Mouse (Mus musculus): Measurements from ENCODE around the gene Acsbg1. TPM values are rescaled to one million over a fixed set of nuclear protein-coding genes. Genes with fewer than 3 reads are reported as not detected.
"Not testable (repeated sequence)": the region's sequence is repeated elsewhere in the genome, so short reads cannot be mapped to it uniquely, and the experiment has no call there.

Acsbg1 gene
- total RNA-seq, 2 experiments from 2014 or later, result 88.4 to 93.5 TPM

DNA sequence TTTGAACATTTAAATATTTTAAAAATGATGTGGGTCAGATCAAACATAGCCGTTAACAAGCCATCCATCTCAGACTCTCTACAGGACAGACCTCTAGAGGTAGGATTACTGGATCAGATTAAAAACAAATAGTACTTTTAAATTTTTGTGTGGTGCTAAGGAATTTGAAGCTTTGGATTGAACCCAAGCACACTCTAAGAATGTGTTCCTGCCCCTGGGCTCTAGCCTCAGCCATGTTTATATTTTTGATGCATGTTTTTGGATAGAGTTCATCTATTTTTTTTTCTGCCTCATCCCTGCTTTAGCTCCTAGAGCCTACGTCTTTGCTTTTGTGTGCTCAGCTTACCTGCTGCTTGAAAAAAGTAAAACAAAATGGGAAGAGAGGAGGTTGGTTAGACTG is 28.3 kb downstream of the Acsbg1 start:
- intact Hi-C loops (cut with DNase I), result no loop called here
- no peak for DNase-seq (ENCODE audit: extremely low spot score in 1 of 2, low spot score in 2 of 2)

GRCm38 (mm10) chr9:54630905-54631304 is 30.8 kb downstream of the Acsbg1 start:
- intact Hi-C loops (cut with DNase I), result no loop called here
- no peak for DNase-seq (ENCODE audit: extremely low spot score in 1 of 2, low spot score in 2 of 2)

GRCm38 (mm10) chr9:54629613-54630261 is 31.9 kb downstream of the Acsbg1 start:
- DNase-seq (ENCODE audit: extremely low spot score in 1 of 2, low spot score in 2 of 2), result no peak
- intact Hi-C loops (cut with DNase I), result no loop called here

DNA sequence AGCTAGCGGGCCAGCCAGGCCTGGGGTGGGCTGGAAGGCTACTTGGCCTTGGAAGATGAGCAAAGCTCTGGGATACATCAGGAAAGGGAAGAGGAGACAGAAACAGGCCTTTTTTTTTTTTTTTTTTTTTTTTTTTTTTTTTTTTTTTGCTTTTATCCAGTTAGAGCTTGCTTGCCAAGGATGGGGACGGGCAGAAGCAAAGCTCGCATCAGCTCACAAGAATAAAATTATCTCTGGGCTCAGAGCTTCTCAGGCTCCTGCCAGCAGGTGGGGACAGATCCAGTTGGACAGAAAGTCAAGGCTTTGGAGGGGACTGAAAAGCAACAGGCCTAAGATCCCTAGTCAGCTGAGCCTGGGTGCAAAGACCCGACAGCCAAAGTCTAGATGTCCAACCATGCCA is 32.9 kb downstream of the Acsbg1 start:
- DNase-seq (ENCODE audit: extremely low spot score in 1 of 2, low spot score in 2 of 2), result peak; percentile 34 to 37
- intact Hi-C loops (cut with DNase I), result no loop called here

DNA sequence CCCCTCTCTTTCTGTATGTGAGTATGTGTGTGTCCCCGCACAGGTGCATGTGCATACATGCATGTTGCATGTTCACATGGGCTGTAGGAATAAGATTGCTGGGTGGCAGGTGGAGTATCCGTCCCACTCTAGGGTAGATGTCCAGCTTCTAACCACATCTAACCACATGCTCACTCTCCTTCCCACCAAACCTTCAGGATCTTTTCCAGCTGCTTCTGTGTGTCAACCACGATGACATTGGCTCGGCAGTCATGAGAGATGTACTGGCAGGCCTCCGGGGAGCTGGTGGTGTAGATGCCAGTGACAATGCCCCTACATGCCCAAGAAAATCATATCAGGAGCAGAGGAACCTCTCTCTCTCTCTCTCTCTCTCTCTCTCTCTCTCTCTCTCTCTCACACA is 34.4 kb downstream of the Acsbg1 start:
- DNase-seq (ENCODE audit: extremely low spot score in 1 of 2, low spot score in 2 of 2), result no peak
- intact Hi-C loops (cut with DNase I), result no loop called here

DNA sequence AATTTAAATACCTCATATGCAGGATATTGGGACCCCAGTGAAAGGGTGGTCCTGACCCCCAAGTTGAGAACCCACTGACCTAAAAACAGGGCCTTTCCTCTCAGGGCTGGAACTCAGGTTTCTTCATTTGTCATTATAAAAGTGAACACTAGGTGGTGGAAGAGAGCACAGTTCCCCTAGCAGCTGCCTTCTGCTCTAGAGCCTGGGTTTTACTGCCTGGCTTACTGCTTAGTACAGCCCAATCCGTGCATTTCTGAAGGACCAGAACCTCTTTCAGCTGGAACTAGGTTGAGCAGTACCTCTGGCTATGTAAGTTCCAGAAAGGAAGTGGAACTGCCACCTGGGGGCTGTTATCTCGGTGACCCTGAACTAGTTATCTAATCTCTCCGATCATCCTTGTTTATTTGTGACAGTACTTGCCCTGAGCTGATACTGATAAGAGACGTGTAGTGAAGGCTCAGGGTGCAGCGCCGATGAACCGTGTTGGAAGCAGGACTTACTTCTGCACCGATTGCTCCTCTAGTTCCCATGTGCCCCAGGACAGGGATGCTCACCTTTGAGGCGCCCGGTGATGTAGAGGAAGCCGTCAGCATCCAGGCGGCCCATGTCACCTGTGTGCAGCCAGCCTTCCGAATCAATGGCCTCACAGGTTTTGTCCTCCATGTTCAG is 47.4 kb downstream of the Acsbg1 start:
- peak in 1 of 2 experiments; percentile 55 for DNase-seq (ENCODE audit: extremely low spot score in 1 of 2, low spot score in 2 of 2)

DNA sequence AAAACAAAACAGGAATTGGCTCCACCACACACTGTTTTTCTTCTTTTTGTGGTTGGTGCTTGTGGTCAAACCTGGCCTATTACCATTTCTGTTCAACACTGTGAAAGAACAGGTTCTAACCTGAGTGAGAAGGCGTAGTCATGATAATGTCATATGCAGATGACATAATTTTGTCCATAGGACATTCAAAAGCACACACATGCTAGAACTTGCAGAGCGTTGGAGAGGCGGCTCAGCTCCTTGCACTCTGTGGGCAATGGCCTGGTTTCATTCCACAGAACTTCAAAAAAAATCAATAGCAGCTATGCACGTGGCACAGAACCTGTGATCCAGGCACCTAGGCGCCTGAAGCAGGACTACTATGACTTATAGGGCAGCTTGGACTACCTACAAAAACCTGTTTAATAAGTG is 48.9 kb downstream of the Acsbg1 start:
- intact Hi-C loops (cut with DNase I), result no loop called here
- DNase-seq (ENCODE audit: extremely low spot score in 1 of 2, low spot score in 2 of 2), result no peak

More for the DNA sequence above, 47.4 kb downstream of the Acsbg1 start:
- intact Hi-C loops (cut with DNase I), result no loop called here

- intact Hi-C loops (cut with DNase I), result no loop called here
- DNase-seq (ENCODE audit: extremely low spot score in 1 of 2, low spot score in 2 of 2), result peak; percentile 27 to 75
Observed at GRCm38 (mm10) chr9:54604886-54605285, 56.8 kb downstream of the Acsbg1 start.

DNA sequence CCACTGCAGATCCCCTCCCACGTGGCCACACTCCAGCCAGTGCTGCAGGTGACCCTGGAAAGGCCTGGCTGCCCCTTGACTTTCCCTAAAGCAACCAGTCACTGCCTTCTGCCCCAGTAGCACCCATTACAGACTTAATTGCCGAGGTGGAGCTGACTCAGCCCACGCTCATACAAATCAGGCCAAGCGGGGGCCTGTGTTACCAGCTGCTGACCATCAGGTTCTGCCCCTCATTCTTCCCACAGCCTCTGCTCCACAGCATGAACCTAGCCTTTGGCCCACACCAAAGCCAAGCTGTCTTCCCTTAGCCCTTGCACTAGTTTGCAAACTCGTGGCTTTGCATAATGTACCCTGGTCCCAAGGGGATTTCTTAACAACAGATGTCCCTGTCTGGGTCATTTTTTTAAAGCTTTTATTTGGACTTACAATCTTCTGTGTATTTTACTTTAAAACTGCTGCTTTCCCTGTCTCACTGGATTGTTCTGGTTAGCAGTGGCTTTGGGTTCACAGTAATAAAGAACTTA is 57.5 kb downstream of the Acsbg1 start:
- no peak for DNase-seq (ENCODE audit: extremely low spot score in 1 of 2, low spot score in 2 of 2)
- intact Hi-C loops (cut with DNase I), result no loop called here

- intact Hi-C loops (cut with DNase I), result no loop called here
- no peak for DNase-seq (ENCODE audit: extremely low spot score in 1 of 2, low spot score in 2 of 2)
Observed at GRCm38 (mm10) chr9:54602916-54603315, 58.8 kb downstream of the Acsbg1 start.

DNA sequence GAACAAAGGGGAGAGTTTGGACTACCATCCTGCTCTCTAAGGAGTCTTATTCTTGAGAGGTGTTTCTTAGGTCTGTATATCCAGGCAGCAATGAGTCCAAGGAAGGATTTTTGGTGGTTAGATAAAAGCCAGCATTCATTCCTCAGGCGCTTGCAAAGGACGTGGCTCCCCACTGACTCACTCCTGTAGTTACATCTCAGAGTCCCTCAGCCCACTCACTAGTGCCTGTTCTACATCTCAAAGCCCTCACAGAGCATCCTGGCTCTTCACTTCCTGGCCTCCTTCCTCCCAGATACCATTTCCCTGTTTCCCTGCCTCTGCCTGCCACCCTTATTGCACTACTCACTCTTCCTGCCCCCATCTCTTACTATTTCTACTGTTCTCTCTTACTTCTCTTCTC is 59.3 kb downstream of the Acsbg1 start:
- no peak for DNase-seq (ENCODE audit: extremely low spot score in 1 of 2, low spot score in 2 of 2)
- intact Hi-C loops (cut with DNase I), result no loop called here

DNA sequence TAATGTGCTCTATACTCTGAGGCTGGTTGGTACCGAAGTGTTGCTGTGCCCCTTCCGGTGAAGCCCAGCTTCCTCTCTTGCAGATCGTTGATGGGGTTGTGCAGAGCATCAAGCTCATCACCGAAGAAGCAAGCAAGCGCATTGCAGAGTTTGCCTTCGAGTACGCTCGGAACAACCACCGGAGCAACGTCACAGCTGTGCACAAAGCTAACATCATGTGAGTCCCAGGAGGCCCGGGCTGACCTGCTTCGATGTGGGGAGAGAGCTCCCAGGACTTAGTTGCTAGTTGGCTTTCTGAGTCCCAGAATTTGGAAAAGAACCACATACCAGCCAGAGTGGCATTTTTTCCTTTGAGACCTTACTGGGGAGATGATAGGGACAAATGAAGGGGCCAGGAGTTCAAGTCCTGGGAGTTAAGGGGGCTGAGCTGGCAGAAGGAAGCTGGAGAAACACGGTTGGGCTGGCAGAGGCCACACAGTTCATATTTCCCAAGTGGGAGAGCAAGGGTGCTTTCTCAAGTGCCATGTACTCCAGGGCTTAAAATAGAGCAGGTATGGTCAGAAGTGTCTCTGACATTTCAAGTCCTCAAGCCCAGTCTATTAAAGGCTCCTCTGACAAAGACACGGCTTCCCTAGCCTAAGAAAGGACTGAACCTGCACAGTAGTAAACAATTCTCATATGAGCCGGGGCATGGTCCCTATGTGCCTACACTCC is 64.8 kb downstream of the Acsbg1 start:
- intact Hi-C loops (cut with DNase I), result loop anchor here (5.0 kb wide), 1 partner anchor 210 kb away; no protein-coding TSS in a partner anchor
- DNase-seq (ENCODE audit: extremely low spot score in 1 of 2, low spot score in 2 of 2), result no peak

DNA sequence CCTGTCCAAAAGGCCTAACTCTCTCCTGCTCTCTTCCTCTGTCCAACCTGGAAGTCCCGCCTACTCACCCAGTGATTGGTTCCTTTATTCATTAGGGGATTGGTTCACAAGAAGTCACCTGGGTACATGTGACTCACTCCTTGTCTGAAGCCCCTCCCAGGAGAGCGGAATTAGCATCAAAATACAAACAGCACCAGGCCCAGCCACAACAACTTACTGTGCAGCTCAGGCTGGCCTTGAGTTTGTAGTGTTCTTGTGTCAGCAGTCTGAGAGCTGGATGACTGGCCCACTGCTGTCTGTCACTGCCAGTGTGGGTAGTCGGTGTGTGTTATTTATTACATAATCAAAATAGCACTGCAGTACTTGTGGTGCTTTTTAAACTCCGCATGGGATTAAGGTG is 68.0 kb downstream of the Acsbg1 start:
- DNase-seq (ENCODE audit: extremely low spot score in 1 of 2, low spot score in 2 of 2), result not testable (repeated sequence)

GRCm38 (mm10) chr9:54587863-54588262 is 73.8 kb downstream of the Acsbg1 start:
- no peak for DNase-seq (ENCODE audit: extremely low spot score in 1 of 2, low spot score in 2 of 2)
- intact Hi-C loops (cut with DNase I), result no loop called here

More for the DNA sequence above, 68.0 kb downstream of the Acsbg1 start:
- intact Hi-C loops (cut with DNase I), result not testable (repeated sequence)

DNA sequence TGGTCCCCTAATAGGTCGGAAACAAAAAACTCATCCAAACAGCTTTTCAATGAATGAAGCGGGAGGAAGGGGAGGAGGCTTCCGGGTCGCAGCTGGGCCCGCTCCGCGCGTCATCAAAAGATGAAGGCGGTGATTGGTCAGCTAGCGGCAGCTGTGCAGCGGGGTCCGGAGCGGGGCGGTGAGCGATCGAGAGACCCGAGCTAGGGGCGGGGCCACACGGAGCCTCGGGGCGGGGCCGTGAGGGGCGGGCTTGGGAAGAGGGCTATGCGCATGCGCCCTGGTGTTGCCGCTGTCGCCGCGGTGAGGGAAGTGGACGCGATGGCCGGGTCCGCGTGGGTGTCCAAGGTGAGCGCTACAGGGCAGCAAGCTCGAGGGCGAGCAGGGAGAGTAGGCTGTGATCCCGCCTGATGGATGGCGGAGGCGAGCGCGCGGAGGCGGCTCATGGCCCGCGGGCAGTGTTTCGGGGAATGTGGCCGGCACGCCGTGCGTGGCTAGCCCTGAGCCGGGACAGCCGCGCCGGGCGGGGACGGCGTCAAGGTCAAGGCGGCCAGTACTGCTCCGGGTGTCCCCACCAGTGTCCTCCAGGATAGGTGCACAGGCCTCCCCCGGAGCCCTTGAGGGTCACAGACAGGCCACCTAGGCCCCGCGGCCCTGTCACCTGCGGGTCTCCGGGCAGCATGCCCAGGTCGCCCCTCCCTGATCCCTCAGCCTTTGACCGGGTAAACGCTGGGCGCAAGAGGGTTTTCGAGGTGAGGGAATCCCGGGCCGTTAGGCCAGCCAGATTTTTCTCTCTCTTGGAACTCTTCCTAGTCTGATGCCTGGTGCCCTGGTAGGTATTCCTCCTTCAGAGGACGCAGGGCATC is 75.2 kb downstream of the Acsbg1 start, which contains the start of gene Idh3a:
TSS of gene Idh3a (plus strand) at position 136 of the 863 bp plus-strand sequence.
- DNase-seq (ENCODE audit: extremely low spot score in 1 of 2, low spot score in 2 of 2), result peak; percentile 98 to 100
- intact Hi-C loops (cut with DNase I), result no loop called here

DNA sequence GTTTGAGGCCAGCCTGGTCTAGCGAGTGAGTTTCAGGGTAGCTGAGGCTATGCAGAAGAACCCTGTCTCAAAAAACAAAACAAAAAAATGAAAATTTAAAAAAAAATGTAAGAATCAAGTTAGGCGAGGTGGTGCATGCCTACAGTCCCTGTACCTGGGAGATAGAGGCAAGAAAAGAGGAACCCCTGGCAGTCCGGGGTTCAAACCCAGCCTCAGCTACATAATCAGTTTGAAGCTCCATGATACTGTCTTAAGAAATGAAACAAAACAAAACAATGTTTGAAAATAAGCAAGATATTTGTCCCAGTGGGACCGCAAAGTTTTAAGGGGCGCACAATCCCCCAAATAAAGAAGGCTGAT is 75.9 kb downstream of the Acsbg1 start:
- DNase-seq (ENCODE audit: extremely low spot score in 1 of 2, low spot score in 2 of 2), result no peak
- intact Hi-C loops (cut with DNase I), result no loop called here

DNA sequence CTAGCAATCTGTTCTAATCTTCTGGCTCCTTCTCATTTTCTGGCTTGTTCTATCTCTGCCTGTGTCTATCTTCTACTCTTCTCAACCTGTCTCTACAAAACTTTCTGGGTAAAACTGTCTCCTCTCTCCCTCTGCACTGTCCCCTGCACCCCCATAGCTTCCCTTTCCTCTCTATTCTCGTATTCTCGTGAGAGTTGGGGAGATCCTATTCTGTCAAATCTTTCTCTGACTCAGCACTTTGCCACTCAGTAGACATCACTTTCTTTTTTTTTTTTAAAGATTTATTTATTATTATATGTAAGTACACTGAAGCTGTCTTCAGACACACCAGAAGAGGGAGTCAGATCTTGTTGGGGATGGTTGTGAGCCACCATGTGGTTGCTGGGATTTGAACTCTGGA is 77.5 kb downstream of the Acsbg1 start:
- DNase-seq (ENCODE audit: extremely low spot score in 1 of 2, low spot score in 2 of 2); intact Hi-C loops (cut with DNase I): not testable (repeated sequence)

- no peak for DNase-seq (ENCODE audit: extremely low spot score in 1 of 2, low spot score in 2 of 2)
- intact Hi-C loops (cut with DNase I), result no loop called here
Observed at GRCm38 (mm10) chr9:54583712-54584111, 78.0 kb downstream of the Acsbg1 start.
